Mouse (Mus musculus) myocyte (in vitro differentiated cells): ENCODE results near the gene Cldnd2. TPM values are rescaled to one million over a fixed set of nuclear protein-coding genes. Genes with fewer than 3 reads are reported as not detected.

Experiments used
- H3K27me3 ChIP-seq: one replicate; pipeline ENCODE4 v1.6.1; 2011; ENCODE audit not compliant: control insufficient read depth, insufficient read depth, insufficient read length
- H3K36me3 ChIP-seq: one replicate; pipeline ENCODE4 v1.6.1; 2011; ENCODE audit not compliant: control insufficient read depth, insufficient read depth
- H3K4me2 ChIP-seq: one replicate; pipeline ENCODE4 v1.6.1; 2011; ENCODE audit warnings: low read depth, control low read depth
- H3K4me3 ChIP-seq: one replicate; pipeline ENCODE4 v1.5.1; 2011; ENCODE audit warnings: mild to moderate bottlenecking, control low read depth, moderate library complexity
- H3K79me2 ChIP-seq: one replicate; pipeline ENCODE4 v1.6.1; 2011; ENCODE audit not compliant: control insufficient read depth, insufficient read depth
- H3ac ChIP-seq: one replicate; pipeline ENCODE4 v1.6.1; 2011; ENCODE audit not compliant: control insufficient read depth, insufficient read length
- CEBPB ChIP-seq: IDR thresholded peaks from 2 replicates; pipeline ENCODE4 v1.6.1; 2011; ENCODE audit warnings: mild to moderate bottlenecking, moderate library complexity; ENCODE audit not compliant: poor library complexity, insufficient read depth, severe bottlenecking
- E2F4 ChIP-seq: IDR thresholded peaks from one replicate; pipeline ENCODE4 v1.6.1; 2011; ENCODE audit warnings: mild to moderate bottlenecking, control low read depth, moderate library complexity; ENCODE audit not compliant: insufficient read depth
- MAX ChIP-seq: IDR thresholded peaks from one replicate; pipeline ENCODE4 v1.6.1; 2011; ENCODE audit warnings: low read depth, mild to moderate bottlenecking, control low read depth
- MYOD1 ChIP-seq, 3 experiments: IDR thresholded peaks; one replicate each; pipeline ENCODE4 v1.6.1; 2011; ENCODE audit warnings: control low read depth in 2 of 3, low read depth in 2 of 3, mild to moderate bottlenecking in 2 of 3, moderate library complexity in 1 of 3; ENCODE audit not compliant: insufficient read length in 2 of 3, control insufficient read depth in 1 of 3
- MYOG ChIP-seq, 3 experiments: IDR thresholded peaks; one replicate each; pipeline ENCODE4 v1.6.1; 2011; ENCODE audit warnings: control low read depth in 2 of 3, low read depth in 2 of 3, mild to moderate bottlenecking in 2 of 3; ENCODE audit not compliant: insufficient read length in 2 of 3, control insufficient read depth in 1 of 3, insufficient read depth in 1 of 3
- POLR2A ChIP-seq: IDR thresholded peaks from one replicate; pipeline ENCODE4 v1.6.1; 2011; ENCODE audit warnings: low read depth, mild to moderate bottlenecking, control low read depth, moderate library complexity; ENCODE audit not compliant: insufficient read length
- POLR2AphosphoS2 ChIP-seq: IDR thresholded peaks from one replicate; pipeline ENCODE4 v1.6.1; 2011; ENCODE audit warnings: low read depth, control low read depth; ENCODE audit not compliant: insufficient read length
- REST ChIP-seq: IDR thresholded peaks from one replicate; pipeline ENCODE4 v1.6.1; 2011; ENCODE audit warnings: mild to moderate bottlenecking, control low read depth, moderate library complexity; ENCODE audit not compliant: insufficient read depth, insufficient read length
- SRF ChIP-seq: IDR thresholded peaks from one replicate; pipeline ENCODE4 v1.6.1; 2011; ENCODE audit warnings: low read depth; ENCODE audit not compliant: control insufficient read depth, insufficient read length
- TCF12 ChIP-seq: IDR thresholded peaks from one replicate; pipeline ENCODE4 v1.6.1; 2011; ENCODE audit warnings: mild to moderate bottlenecking, control low read depth; ENCODE audit not compliant: poor library complexity, insufficient read depth, severe bottlenecking
- TCF3 ChIP-seq: IDR thresholded peaks from one replicate; pipeline ENCODE4 v1.6.1; 2011; ENCODE audit warnings: low read depth, control low read depth; ENCODE audit not compliant: insufficient read length
- USF1 ChIP-seq: IDR thresholded peaks from one replicate; pipeline ENCODE4 v1.6.1; 2011; ENCODE audit warnings: low read depth, mild to moderate bottlenecking, control low read depth, moderate library complexity
- polyA plus RNA-seq: library from polyadenylated mRNA; unstranded; fragments of >200 nt; fragmentation: generic; extraction: Trizol; gene quantifications from one replicate; pipeline ENCODE4 v1.2.1, GENCODE M21; 2012; ENCODE audit warnings: missing spikeins

Cldnd2 gene
- polyA plus RNA-seq, 1 experiment = not detected

GRCm38 (mm10) chr7:43466099-43466694 lies 25.6 kb downstream of the Cldnd2 start:
- H3ac ChIP-seq = no peak overlapping the region
- TF ChIP-seq MYOG (IDR thresholded peaks at IDR 0.05; ENCODE audit: control insufficient read depth in 1 of 3, insufficient read depth in 1 of 3, insufficient read length in 2 of 3, low read depth in 2 of 3) (peak in 2 of 3 experiments; percentile 10 to 42), SRF (no peak), TCF3 (no peak), CEBPB (no peak), MYOD1 (IDR thresholded peaks at IDR 0.05; ENCODE audit: control insufficient read depth in 1 of 3, insufficient read length in 2 of 3, low read depth in 2 of 3) (peak in 1 of 3 experiments; percentile 33), USF1 (no peak), REST (no peak), MAX (no peak)
- no peaks in the 10 kb centered on the region for H3K27me3 ChIP-seq
- no peaks in the 10 kb centered on the region for H3K79me2 ChIP-seq
- peak overlapping the region; percentile 97 for H3K4me2 ChIP-seq
- H3K4me3 ChIP-seq = peak overlapping the region; percentile 32
- no peaks in the 10 kb centered on the region for H3K36me3 ChIP-seq

GRCm38 (mm10) chr7:43470373-43470772 lies 29.8 kb downstream of the Cldnd2 start:
- TF ChIP-seq POLR2AphosphoS2 (no peak), TCF12 (no peak), POLR2A (no peak), MYOG (IDR thresholded peaks at IDR 0.05; ENCODE audit: control insufficient read depth in 1 of 3, insufficient read depth in 1 of 3, insufficient read length in 2 of 3, low read depth in 2 of 3) (no peak), SRF (no peak), USF1 (no peak), CEBPB (no peak), REST (no peak), MYOD1 (IDR thresholded peaks at IDR 0.05; ENCODE audit: control insufficient read depth in 1 of 3, insufficient read length in 2 of 3, low read depth in 2 of 3) (no peak), E2F4 (no peak), MAX (no peak), TCF3 (no peak)
- no peaks in the 10 kb centered on the region for H3K36me3 ChIP-seq
- H3K4me2 ChIP-seq = no peak overlapping the region
- H3K4me3 ChIP-seq = no peak overlapping the region
- H3ac ChIP-seq = no peak overlapping the region
- H3K79me2 ChIP-seq = no peaks in the 10 kb centered on the region
- H3K27me3 ChIP-seq = no peaks in the 10 kb centered on the region

GRCm38 (mm10) chr7:43475706-43476105 lies 35.1 kb downstream of the Cldnd2 start:
- TF ChIP-seq POLR2AphosphoS2 (no peak), USF1 (no peak), SRF (no peak), MAX (no peak), TCF3 (no peak), REST (no peak), MYOG (IDR thresholded peaks at IDR 0.05; ENCODE audit: control insufficient read depth in 1 of 3, insufficient read depth in 1 of 3, insufficient read length in 2 of 3, low read depth in 2 of 3) (no peak), POLR2A (no peak), TCF12 (no peak), E2F4 (no peak), MYOD1 (IDR thresholded peaks at IDR 0.05; ENCODE audit: control insufficient read depth in 1 of 3, insufficient read length in 2 of 3, low read depth in 2 of 3) (no peak), CEBPB (no peak)
- H3K4me2 ChIP-seq = no peak overlapping the region
- H3K79me2 ChIP-seq = no peaks in the 10 kb centered on the region
- H3K36me3 ChIP-seq = no peaks in the 10 kb centered on the region
- no peaks in the 10 kb centered on the region for H3K27me3 ChIP-seq
- H3K4me3 ChIP-seq = no peak overlapping the region
- no peak overlapping the region for H3ac ChIP-seq

GRCm38 (mm10) chr7:43476376-43476775 lies 35.8 kb downstream of the Cldnd2 start:
- Histone ChIP-seq H3K36me3 (no peaks in the 10 kb centered on the region), H3K4me2 (no peak overlapping the region), H3K79me2 (no peaks in the 10 kb centered on the region), H3K27me3 (no peaks in the 10 kb centered on the region), H3ac (no peak overlapping the region), H3K4me3 (no peak overlapping the region)
- TF ChIP-seq CEBPB = no peak
- no peak for TF ChIP-seq MAX
- no peak for TF ChIP-seq USF1
- no peak for TF ChIP-seq MYOD1 (IDR thresholded peaks at IDR 0.05; ENCODE audit: control insufficient read depth in 1 of 3, insufficient read length in 2 of 3, low read depth in 2 of 3)
- TF ChIP-seq TCF12 = no peak
- no peak for TF ChIP-seq E2F4
- TF ChIP-seq REST = no peak
- TF ChIP-seq MYOG (IDR thresholded peaks at IDR 0.05; ENCODE audit: control insufficient read depth in 1 of 3, insufficient read depth in 1 of 3, insufficient read length in 2 of 3, low read depth in 2 of 3) = no peak
- TF ChIP-seq POLR2A = no peak
- no peak for TF ChIP-seq SRF
- no peak for TF ChIP-seq POLR2AphosphoS2
- no peak for TF ChIP-seq TCF3
